11 mouse cellular contexts compared by ENCODE assay signal in genomic region chr7:19073504-19073903, GRCm38 (mm10). TPM values are rescaled to one million over a fixed set of nuclear protein-coding genes. Genes with fewer than 3 reads are reported as not detected.
DNase-seq lines count a peak whose midpoint lies in the region; ATAC-seq and TF ChIP-seq lines count a peak whose summit lies in the region.
"Had no signal": no experiment of that assay in that cellular context is flagged by ENCODE, and none has a peak within 500 bp of the region (broad histone marks: within the 10 kb centered on the region; RNA-seq: fewer than 3 reads in every experiment).

No protein-coding gene starts in this region.

- H3K4me3 ChIP-seq in kidney, embryonic 16.5 days (ENCODE audit: low read length): no peak overlapping the region
- H3K4me3 ChIP-seq in ES-E14 (ENCODE audit: insufficient read depth in 1 of 2, low read depth in 1 of 2, low read length in 2 of 2, poor library complexity in 1 of 2, severe bottlenecking in 1 of 2): peak overlapping the region in 1 of 2 experiments; percentile 17; a peak in 1 of 4 replicates
- H3K4me3 ChIP-seq in liver, postnatal 0 days (ENCODE audit: low read depth, low read length): no peak overlapping the region
- H3K4me3 ChIP-seq: heart, embryonic 12.5 days; limb, embryonic 12.5 days had no signal

- peak; percentile 71 for TF ChIP-seq CTCF in liver, postnatal 0 days (IDR thresholded peaks at IDR 0.05; ENCODE audit: low read depth)

- no peak overlapping the region for H3K4me2 ChIP-seq in kidney, embryonic 16.5 days (replicated peaks; ENCODE audit: low read depth, low read length)
- H3K4me2 ChIP-seq in liver, postnatal 0 days (ENCODE audit: low read depth, low read length): no peak overlapping the region
- H3K4me2 ChIP-seq: heart, embryonic 12.5 days; limb, embryonic 12.5 days had no signal

- no peak for TF ChIP-seq EP300 in liver, postnatal 0 days (IDR thresholded peaks at IDR 0.05; ENCODE audit: low read depth)

- in situ Hi-C loops in ES-E14 (cut with MboI; ENCODE audit: low sequenced_read_pairs in 2 of 2, unreplicated experiment in 2 of 2): no loop called here

- no peak overlapping the region for H3K27ac ChIP-seq in kidney, embryonic 16.5 days (ENCODE audit: low read length)
- H3K27ac ChIP-seq in ES-E14 (ENCODE audit: insufficient read depth, low read depth, low read length, poor library complexity, severe bottlenecking): no peak overlapping the region
- H3K27ac ChIP-seq in liver, postnatal 0 days (ENCODE audit: low read depth): no peak overlapping the region
- H3K27ac ChIP-seq: limb, embryonic 12.5 days had no signal

- no peaks in the 10 kb centered on the region for H3K27me3 ChIP-seq in kidney, embryonic 16.5 days (ENCODE audit: insufficient read depth, low read length)
- peaks cover 32% of the 10 kb centered on the region for H3K27me3 ChIP-seq in liver, postnatal 0 days (ENCODE audit: insufficient read depth, low read length)
- H3K27me3 ChIP-seq: heart, embryonic 12.5 days; limb, embryonic 12.5 days had no signal

- no peak for ATAC-seq in kidney, embryonic 16.5 days (ENCODE audit: low FRiP score, low TSS enrichment)
- no peak for ATAC-seq in liver, postnatal 0 days
- ATAC-seq in activated CD4-positive, CD25-positive, alpha-beta regulatory T cell, adult 4 months: no peak

- H3K9me3 ChIP-seq in kidney, embryonic 16.5 days (ENCODE audit: low read length): no peaks in the 10 kb centered on the region
- no peaks in the 10 kb centered on the region for H3K9me3 ChIP-seq in ES-E14 (ENCODE audit: control insufficient read depth, insufficient read depth, low read depth, low read length)
- no peaks in the 10 kb centered on the region for H3K9me3 ChIP-seq in liver, postnatal 0 days (ENCODE audit: low read length)
- H3K9me3 ChIP-seq: heart, embryonic 12.5 days; limb, embryonic 12.5 days had no signal

- H3K9ac ChIP-seq in kidney, embryonic 16.5 days (replicated peaks; ENCODE audit: low read length): no peak overlapping the region
- no peak overlapping the region for H3K9ac ChIP-seq in ES-E14 (ENCODE audit: insufficient read depth, low read depth, low read length, poor library complexity, severe bottlenecking)
- H3K9ac ChIP-seq in liver, postnatal 0 days (replicated peaks): no peak overlapping the region
- H3K9ac ChIP-seq: heart, embryonic 12.5 days; limb, embryonic 12.5 days had no signal

- WGBS in kidney, embryonic 16.5 days: 72% methylated on average over 5 of the region's 9 CpGs
- WGBS in liver, postnatal 0 days (ENCODE audit: insufficient replicate concordance): 81% methylated on average over 9 of the region's 9 CpGs

- peaks cover 23% of the 10 kb centered on the region for H3K4me1 ChIP-seq in kidney, embryonic 16.5 days (ENCODE audit: insufficient read depth, low read length)
- peaks cover 0 to 12% of the 10 kb centered on the region in 2 experiments; a peak in 3 of 4 replicates for H3K4me1 ChIP-seq in ES-E14 (ENCODE audit: control insufficient read depth in 2 of 2, insufficient read depth in 2 of 2, low read length in 2 of 2, poor library complexity in 1 of 2)
- H3K4me1 ChIP-seq in liver, postnatal 0 days (ENCODE audit: insufficient read depth): peaks cover 23% of the 10 kb centered on the region

- peaks cover 7% of the 10 kb centered on the region for H3K36me3 ChIP-seq in kidney, embryonic 16.5 days (ENCODE audit: insufficient read depth, low read length)
- peaks cover 6% of the 10 kb centered on the region for H3K36me3 ChIP-seq in ES-E14 (ENCODE audit: control insufficient read depth, insufficient read depth, low read length, poor library complexity, severe bottlenecking)
- peaks cover 5% of the 10 kb centered on the region; the same call in 1 of the 2 replicates for H3K36me3 ChIP-seq in liver, postnatal 0 days (replicated peaks; ENCODE audit: insufficient read depth, low read length)

- peak; percentile 68 for DNase-seq in kidney, postnatal 10 days
- peak; percentile 56 for DNase-seq in CD4-positive helper T cell, adult 2 months (ENCODE audit: low read depth, low spot score)
- peak; percentile 82 for DNase-seq in ES-E14 (ENCODE audit: low read depth, low spot score)
- DNase-seq in liver, postnatal 0 days: peak; percentile 66
- DNase-seq in right cerebral cortex, adult 18-20 months: no peak
- DNase-seq in c-Kit-positive CD71-positive TER-119-positive erythroid progenitor cells, embryonic 14.5 days (ENCODE audit: low spot score): no peak

TF ChIP-seq in ES-E14, 5 proteins besides CTCF, POLR2A, EP300 and RAD21:
- TF ChIP-seq CHD2 (IDR thresholded peaks at IDR 0.05; ENCODE audit: low read depth, low read length): no peak
- TF ChIP-seq HCFC1 (IDR thresholded peaks at IDR 0.05; ENCODE audit: borderline replicate concordance, insufficient read depth, low read length): no peak
- no peak for TF ChIP-seq MAFK (IDR thresholded peaks at IDR 0.05; ENCODE audit: insufficient read depth, low read depth, low read length)
- no peak for TF ChIP-seq ZNF384 (IDR thresholded peaks at IDR 0.05; ENCODE audit: low read depth, low read length)
- TF ChIP-seq ZC3H11A (IDR thresholded peaks at IDR 0.05; ENCODE audit: borderline replicate concordance, low read depth, low read length): no peak

RNA-seq across cellular contexts. Expression of gene Dmwd, which starts 2.5 kb away (rescaled TPM):
- 15.5 and 16.8 TPM in 2 replicates for polyA plus RNA-seq in kidney, embryonic 16.5 days (2015; fragmentation: Nextera tagmentation; extraction: Ambion mirVana)
- 41.3 and 45.2 TPM in 2 replicates for total RNA-seq in ES-E14 (2012; rRNA removed)
- polyA plus RNA-seq in liver, postnatal 0 days (2015; fragmentation: Nextera tagmentation; extraction: Ambion mirVana): 3.2 and 4.6 TPM in 2 replicates
- polyA plus RNA-seq in activated CD4-positive, CD25-positive, alpha-beta regulatory T cell, adult 4 months (2017; shearing (Covaris generic)): not detected

RNA-seq across cellular contexts. Expression of gene Dmpk, which starts 10.1 kb away (rescaled TPM):
- 17.2 and 27.5 TPM in 2 replicates for polyA plus RNA-seq in kidney, embryonic 16.5 days (2015; fragmentation: Nextera tagmentation; extraction: Ambion mirVana)
- 32.6 and 34.1 TPM in 2 replicates for total RNA-seq in ES-E14 (2012; rRNA removed)
- polyA plus RNA-seq in liver, postnatal 0 days (2015; fragmentation: Nextera tagmentation; extraction: Ambion mirVana): 14.2 and 17.6 TPM in 2 replicates
- polyA plus RNA-seq in activated CD4-positive, CD25-positive, alpha-beta regulatory T cell, adult 4 months (2017; shearing (Covaris generic)): not detected

RNA-seq across cellular contexts. Expression of gene Rsph6a, which starts 19.0 kb away (rescaled TPM):
- not detected in 2 replicates for polyA plus RNA-seq in kidney, embryonic 16.5 days (2015; fragmentation: Nextera tagmentation; extraction: Ambion mirVana)
- total RNA-seq in ES-E14 (2012; rRNA removed): 0.94 and 2.3 TPM in 2 replicates
- not detected in 2 replicates for polyA plus RNA-seq in liver, postnatal 0 days (2015; fragmentation: Nextera tagmentation; extraction: Ambion mirVana)
- not detected for polyA plus RNA-seq in activated CD4-positive, CD25-positive, alpha-beta regulatory T cell, adult 4 months (2017; shearing (Covaris generic))
- polyA plus RNA-seq: embryonic facial prominence, embryonic 11.5 days; heart, embryonic 12.5 days; limb, embryonic 12.5 days had no signal

RNA-seq across cellular contexts. Expression of gene Six5, which starts 20.9 kb away (rescaled TPM):
- 9.5 and 10.5 TPM in 2 replicates for polyA plus RNA-seq in kidney, embryonic 16.5 days (2015; fragmentation: Nextera tagmentation; extraction: Ambion mirVana)
- 2.9 and 3.0 TPM in 2 replicates for total RNA-seq in ES-E14 (2012; rRNA removed)
- 0.78 and 0.82 TPM in 2 replicates for polyA plus RNA-seq in liver, postnatal 0 days (2015; fragmentation: Nextera tagmentation; extraction: Ambion mirVana)
- polyA plus RNA-seq in activated CD4-positive, CD25-positive, alpha-beta regulatory T cell, adult 4 months (2017; shearing (Covaris generic)): under 1 TPM in 1 of 2 experiments, not detected in 1; 0.25 TPM

RNA-seq across cellular contexts. Expression of gene Gm4969, which starts 44.7 kb away (rescaled TPM):
- polyA plus RNA-seq in kidney, embryonic 16.5 days (2015; fragmentation: Nextera tagmentation; extraction: Ambion mirVana): 3.2 and 4.3 TPM in 2 replicates
- 1.2 and 1.9 TPM in 2 replicates for total RNA-seq in ES-E14 (2012; rRNA removed)
- 0.17 TPM in 1 of 2 replicates, not detected in the other for polyA plus RNA-seq in liver, postnatal 0 days (2015; fragmentation: Nextera tagmentation; extraction: Ambion mirVana)
- polyA plus RNA-seq in activated CD4-positive, CD25-positive, alpha-beta regulatory T cell, adult 4 months (2017; shearing (Covaris generic)): not detected

Comparison
In these comparisons a context has a peak if more than half of its experiments do, and no peak if none do; other contexts are left out.
1. DNase-seq: peak in kidney, postnatal 10 days (single experiment), CD4-positive helper T cell, adult 2 months (single experiment), ES-E14 (single experiment) and liver, postnatal 0 days (single experiment); none in right cerebral cortex, adult 18-20 months (single experiment) and c-Kit-positive CD71-positive TER-119-positive erythroid progenitor cells, embryonic 14.5 days (single experiment).
2. RNA of gene Dmpk, which starts 10.1 kb away (polyA plus RNA-seq): 17.2 to 27.5 TPM in kidney, embryonic 16.5 days and 14.2 to 17.6 TPM in liver, postnatal 0 days; not detected in activated CD4-positive, CD25-positive, alpha-beta regulatory T cell, adult 4 months; every median in the first group is over 10 times any median in the second.